Mouse (Mus musculus) kidney, postnatal 10 days (tissue): ENCODE measurements around the gene Cap1.
A peak's percentile ranks its signal among the peaks of the same experiment; 100 is the strongest.

Source experiments
- DNase-seq: peaks from one replicate; pipeline ENCODE4 v3.0.0; 2021; ENCODE audit warnings: mixed read lengths

Cap1 gene

DNA sequence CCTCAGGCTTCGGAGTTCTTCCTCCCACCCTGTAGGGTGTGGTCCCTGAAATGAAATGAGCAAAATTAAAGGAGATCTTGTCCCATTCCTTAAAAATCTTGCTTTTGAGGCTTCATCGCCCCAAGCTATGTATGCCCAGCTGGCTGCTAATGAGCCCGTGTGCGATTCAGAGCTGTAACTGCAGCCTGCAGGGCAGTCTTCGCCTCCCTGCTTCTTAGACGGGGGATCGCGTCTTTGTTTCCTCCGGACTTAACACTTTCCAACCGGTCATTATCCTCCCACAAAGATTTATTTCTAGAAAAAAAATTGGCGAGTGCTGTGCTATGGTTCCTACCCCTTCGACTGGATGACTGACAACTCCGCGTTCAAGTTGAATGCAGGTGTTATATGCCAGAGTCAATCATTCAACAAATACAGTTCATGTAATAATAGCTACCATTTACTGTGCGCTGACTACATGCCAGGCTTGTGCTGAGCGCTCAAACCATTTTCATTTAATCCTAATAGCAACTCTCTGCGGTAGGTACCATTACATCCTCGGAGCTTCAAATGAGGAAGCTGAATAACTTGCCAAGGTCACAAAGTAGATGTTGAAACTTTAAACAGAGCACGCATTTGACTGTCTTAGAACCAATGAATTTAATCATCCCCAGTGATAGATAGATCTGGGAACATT, 861 bp upstream of the Cap1 start:
- DNase-seq = no peak

- peak; percentile 28 for DNase-seq
These were observed 1.1 kb downstream of the Cap1 start for GRCm38 (mm10) chr4:122884481-122885340.

DNA sequence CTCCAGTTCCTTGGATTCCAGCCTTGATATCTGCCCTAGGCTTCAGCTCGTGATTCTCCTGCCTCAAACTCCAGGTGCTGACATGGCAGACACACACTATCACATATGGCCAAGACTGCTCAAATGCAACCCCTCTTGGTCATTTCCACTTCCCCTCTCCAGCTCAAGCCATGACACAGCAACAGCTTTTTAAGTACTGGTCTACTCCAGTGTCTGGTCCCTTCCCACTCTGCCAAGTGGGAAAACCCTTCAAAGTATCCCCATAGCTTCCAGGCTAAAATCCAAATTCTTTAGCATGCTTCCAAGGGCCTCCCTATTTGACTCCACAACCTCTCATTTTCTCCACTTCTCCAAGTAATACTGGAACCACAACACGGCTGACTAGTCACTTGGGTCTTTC, 1.8 kb downstream of the Cap1 start:
- no peak for DNase-seq

- no peak for DNase-seq
These were observed 2.6 kb downstream of the Cap1 start for GRCm38 (mm10) chr4:122883294-122883693.

- DNase-seq = no peak
These were observed 3.3 kb downstream of the Cap1 start for GRCm38 (mm10) chr4:122882544-122882943.

GRCm38 (mm10) chr4:122878333-122879070, 7.4 kb downstream of the Cap1 start:
- DNase-seq = no peak

DNA sequence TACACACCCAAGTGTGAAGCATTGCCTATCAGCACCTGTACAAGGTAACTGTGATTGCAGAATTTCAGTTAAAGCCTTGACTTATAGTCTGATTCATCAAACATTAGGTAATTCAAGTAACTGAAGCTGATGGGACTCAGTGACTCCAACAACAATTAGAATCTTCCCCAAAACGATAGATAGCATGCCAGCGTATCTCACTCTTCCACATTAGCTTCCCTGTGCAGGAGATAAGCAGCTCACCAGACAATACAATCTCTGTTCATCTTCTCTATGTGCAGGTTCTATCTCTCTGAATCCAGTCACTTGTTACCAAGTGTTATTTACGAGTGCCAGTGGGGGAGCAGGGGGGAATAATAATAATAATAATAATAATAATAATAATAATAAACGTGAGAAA, 12.3 kb downstream of the Cap1 start:
- no peak for DNase-seq

DNA sequence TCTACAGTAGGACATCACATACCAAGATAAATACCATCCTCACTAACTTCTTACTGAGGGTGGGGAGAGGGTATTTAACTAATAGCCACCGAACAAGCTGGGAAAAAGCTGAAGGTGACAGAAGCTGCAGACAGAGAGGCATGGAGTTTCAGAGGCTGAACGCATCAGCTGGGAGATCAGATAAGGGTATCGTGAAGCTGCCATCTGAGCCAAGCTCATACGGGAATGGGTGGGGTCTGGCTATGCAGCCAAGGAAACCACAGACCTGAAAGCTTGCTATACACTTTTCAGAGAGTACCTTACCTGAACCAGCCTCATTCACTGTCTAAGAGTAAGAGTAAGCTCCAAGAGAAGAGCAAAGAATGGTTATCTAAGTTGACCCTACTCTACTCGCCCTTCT, 12.9 kb downstream of the Cap1 start:
- DNase-seq = no peak

GRCm38 (mm10) chr4:122871989-122872388, 13.9 kb downstream of the Cap1 start:
- no peak for DNase-seq

DNA sequence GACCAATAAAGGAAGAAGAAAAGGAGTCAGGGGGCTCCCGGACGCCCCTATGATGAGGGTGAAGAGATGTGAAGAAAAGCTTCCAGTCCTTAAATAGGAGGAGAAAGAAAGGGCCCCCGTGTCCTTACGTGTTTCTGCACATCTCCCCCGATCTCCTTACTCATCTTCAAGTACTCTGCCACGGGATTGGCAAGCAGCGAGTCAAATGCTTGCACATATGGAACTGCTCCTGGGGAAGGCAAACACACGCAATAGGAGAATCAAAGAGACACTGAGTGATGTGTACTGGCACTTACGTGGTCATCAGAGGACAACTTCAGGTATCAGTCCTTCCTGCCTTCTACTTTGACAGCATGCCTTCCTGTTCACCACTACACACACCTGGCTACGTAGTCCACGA, 14.6 kb downstream of the Cap1 start:
- DNase-seq = no peak

DNA sequence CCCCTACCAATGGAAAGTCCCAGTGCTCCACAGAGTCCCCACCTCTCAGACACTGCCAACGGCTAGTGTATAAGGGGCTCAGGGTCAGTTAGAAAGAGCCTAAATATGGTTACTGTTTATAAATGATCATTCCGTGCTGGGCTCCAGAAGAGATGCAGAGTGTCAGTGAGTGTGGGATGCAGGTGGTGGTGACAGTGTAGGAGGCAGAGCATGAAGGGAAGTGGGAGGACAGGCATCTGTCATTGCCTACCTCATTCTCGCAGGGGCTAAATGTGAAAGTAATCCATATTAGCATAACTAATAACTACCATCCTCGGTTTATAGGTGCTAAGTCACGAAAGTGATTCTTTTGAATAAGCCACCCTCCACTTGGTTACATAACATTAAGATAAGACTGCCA, 15.1 kb downstream of the Cap1 start:
- no peak for DNase-seq

DNA sequence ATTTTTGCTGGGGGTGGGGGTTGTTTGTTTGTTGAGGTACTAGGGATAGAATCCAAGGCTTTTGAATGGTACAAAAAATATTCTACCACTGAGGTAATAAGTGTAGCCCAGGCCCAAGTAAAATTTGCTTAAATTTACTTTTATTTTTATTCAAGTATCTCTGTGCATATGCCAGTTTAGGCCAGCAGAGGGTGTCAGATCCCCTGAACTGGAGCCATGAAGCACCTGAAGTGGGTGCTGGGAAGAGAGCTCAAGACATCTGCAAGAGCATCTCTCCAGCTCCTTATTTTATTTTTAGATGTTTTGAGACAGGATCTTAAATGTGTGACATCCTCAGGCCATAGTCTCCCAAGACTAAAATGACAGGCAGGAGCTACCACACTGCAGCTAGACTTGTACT, 15.8 kb downstream of the Cap1 start:
- peak; percentile 52 for DNase-seq

GRCm38 (mm10) chr4:122868041-122868440, 17.8 kb downstream of the Cap1 start:
- DNase-seq = no peak

DNA sequence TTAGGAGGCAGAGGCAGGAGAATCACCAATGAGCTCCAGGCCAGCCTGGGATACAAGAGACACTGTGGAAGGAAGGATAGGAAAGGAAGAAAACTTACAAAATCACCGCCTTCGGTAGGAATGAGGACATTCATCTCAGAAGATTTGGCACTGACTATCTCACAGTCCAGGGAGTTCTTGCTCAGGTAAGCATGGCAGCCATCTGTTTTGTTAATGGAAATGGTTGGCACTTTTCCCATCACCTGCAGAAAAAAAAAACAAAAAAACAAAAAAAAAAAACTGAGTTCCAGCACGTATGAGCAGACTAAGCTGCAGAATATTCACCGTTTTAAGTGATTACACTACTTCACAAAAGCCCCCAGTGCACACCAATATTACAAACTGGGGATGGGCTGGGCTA, 24.0 kb downstream of the Cap1 start:
- DNase-seq = no peak

DNA sequence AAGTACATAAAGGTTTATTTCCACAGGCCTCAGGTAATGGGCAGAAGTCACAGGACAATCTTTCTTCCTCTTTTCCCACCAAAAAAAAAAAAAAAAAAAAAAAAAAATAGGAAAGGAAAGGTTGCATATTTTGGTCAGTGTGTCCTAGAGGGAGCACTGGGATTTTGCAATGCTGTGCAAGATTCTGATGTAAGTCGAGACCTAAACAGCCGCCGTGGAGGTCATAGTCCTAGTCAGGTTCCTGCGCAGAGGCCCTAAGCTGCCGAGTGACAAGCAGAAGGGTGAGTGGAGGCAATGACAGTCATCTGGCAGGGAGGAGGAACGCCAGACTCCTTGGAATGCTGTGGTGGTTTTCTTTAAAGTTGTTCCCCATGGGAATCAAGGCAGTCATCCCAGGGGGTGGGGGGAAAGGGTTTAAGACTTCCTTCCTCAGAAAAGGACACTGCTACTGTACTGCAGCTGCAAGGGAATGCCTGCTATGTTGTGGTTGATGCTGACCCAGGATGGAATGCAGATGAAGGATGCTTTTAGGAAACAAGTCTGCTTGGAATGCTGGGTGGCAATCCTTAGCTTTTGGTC, 26.7 kb downstream of the Cap1 start:
- peak; percentile 49 for DNase-seq

GRCm38 (mm10) chr4:122857909-122858308, 27.9 kb downstream of the Cap1 start:
- DNase-seq = no peak

GRCm38 (mm10) chr4:122854770-122855169, 31.1 kb downstream of the Cap1 start:
- no peak for DNase-seq

- no peak for DNase-seq
These were observed 32.2 kb downstream of the Cap1 start for GRCm38 (mm10) chr4:122853691-122854090.

GRCm38 (mm10) chr4:122851535-122851934, 34.3 kb downstream of the Cap1 start:
- DNase-seq = no peak

- DNase-seq = peak; percentile 41
These were observed 37.7 kb downstream of the Cap1 start for GRCm38 (mm10) chr4:122848150-122848621.

GRCm38 (mm10) chr4:122838416-122838815, 47.4 kb downstream of the Cap1 start:
- no peak for DNase-seq

DNA sequence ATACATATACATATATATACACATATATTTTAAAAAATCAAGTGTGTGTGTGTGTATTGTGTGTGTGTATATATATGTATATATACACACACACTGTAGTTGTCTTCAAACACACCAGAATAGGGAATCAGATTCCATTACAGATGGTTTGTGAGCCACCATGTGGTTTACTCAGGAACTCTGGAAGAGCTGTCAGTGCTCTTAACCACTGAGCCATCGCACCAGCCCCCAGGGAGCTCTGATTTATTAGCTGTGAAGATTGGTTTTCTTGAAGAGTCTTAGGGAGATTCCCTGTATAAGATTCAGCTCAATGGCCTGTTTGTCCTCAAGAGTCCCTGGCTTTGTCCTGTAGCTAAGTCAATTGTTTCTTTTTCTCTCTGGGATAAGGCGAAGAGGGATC, 47.9 kb downstream of the Cap1 start:
- DNase-seq = no peak

- no peak for DNase-seq
These were observed 48.6 kb downstream of the Cap1 start for GRCm38 (mm10) chr4:122837180-122837730.
